Mouse (Mus musculus): ENCODE results near the gene Fads3. TPM values are rescaled to one million over a fixed set of nuclear protein-coding genes. Genes with fewer than 3 reads are reported as not detected.

Gene Fads3
- polyA plus RNA-seq, 1 experiment from 2014 or later: 6.2 TPM

GRCm38 (mm10) chr19:10033211-10033973 lies 8.0 kb upstream of the Fads3 start:
- no peaks in the 10 kb centered on the region for H3K36me3 ChIP-seq (ENCODE audit: control insufficient read depth, insufficient read depth, low read length)
- no peaks in the 10 kb centered on the region for H3K4me1 ChIP-seq (ENCODE audit: control insufficient read depth, insufficient read depth, low read length)
- 41% methylated on average over 8 of the region's 8 CpGs for WGBS
- no peak overlapping the region for H3K4me3 ChIP-seq (ENCODE audit: low read depth, low read length)
- H3K27ac ChIP-seq (ENCODE audit: low read depth, low read length): no peak overlapping the region
- no peaks in the 10 kb centered on the region for H3K27me3 ChIP-seq (ENCODE audit: control insufficient read depth, insufficient read depth, low read length)
- peak; percentile 57 for DNase-seq (ENCODE audit: low spot score)
- no peak overlapping the region for H3K4me2 ChIP-seq (ENCODE audit: low read depth)
- no peaks in the 10 kb centered on the region for H3K9me3 ChIP-seq (ENCODE audit: control insufficient read depth, low read length)
- no peak overlapping the region for H3K9ac ChIP-seq (ENCODE audit: low read length)
- ATAC-seq (ENCODE audit: insufficient read depth, low FRiP score, low TSS enrichment): peak; percentile 49; the same call in 1 of the 2 replicates

DNA sequence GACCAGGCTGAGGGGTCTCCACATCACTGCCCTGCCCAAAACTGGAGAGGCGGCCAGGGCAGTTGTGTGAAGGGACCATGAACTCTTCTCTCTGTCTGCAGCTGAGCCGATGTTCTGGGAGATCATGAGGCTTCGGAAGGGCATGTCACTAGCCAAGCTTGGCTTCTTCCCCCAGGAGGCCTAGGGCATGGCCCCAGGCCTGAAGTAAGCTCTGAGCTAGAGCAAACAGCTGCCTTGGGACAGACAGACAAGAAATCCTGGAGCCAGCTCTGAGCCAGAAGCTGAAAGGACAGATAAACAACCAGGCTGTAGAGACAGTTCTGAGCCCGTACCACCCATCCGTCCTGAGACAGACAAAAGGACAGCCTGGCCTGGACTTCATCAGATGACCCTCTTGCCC lies 7.0 kb upstream of the Fads3 start:
- no peak overlapping the region for H3K4me2 ChIP-seq (ENCODE audit: low read depth)
- 92% methylated on average over 5 of the region's 5 CpGs for WGBS
- no peaks in the 10 kb centered on the region for H3K27me3 ChIP-seq (ENCODE audit: control insufficient read depth, insufficient read depth, low read length)
- DNase-seq (ENCODE audit: low spot score) (no peak), ATAC-seq (ENCODE audit: insufficient read depth, low FRiP score, low TSS enrichment) (no peak)
- no peaks in the 10 kb centered on the region for H3K4me1 ChIP-seq (ENCODE audit: control insufficient read depth, insufficient read depth, low read length)
- H3K9ac ChIP-seq (ENCODE audit: low read length): no peak overlapping the region
- no peak overlapping the region for H3K27ac ChIP-seq (ENCODE audit: low read depth, low read length)
- no peak overlapping the region for H3K4me3 ChIP-seq (ENCODE audit: low read depth, low read length)
- H3K9me3 ChIP-seq (ENCODE audit: control insufficient read depth, low read length): no peaks in the 10 kb centered on the region
- H3K36me3 ChIP-seq (ENCODE audit: control insufficient read depth, insufficient read depth, low read length): no peaks in the 10 kb centered on the region

DNA sequence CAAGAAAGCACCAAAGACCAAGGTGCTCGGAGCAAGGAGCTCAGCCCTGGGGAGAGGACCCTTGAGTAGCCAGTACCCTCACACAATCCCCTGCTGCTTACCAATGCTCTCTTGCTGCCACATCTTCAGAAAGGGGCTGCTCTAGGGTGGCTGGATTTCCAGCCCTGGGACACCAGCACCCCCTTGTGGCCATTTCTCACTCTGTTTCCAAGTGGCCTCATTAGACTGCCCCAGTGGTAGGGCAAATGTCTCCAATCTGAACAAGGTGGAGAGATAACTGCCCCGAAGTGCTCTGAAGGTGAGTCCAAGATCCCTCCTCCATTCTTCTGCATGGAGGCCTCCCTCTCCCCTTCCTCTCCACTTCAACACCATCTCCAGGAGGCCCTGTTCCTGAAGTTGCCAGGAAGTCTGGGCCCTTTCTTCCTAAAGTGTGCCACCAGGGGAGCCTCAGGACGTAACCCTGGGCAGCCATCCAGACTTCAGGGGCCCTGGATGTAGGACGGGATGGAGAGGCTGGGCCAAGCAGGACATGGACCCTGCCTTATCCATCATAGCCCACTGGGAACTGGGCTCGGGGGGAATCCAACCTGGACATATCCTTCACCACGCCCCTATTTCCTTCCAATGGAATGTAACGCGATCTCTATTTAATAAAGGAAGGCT lies 6.5 kb upstream of the Fads3 start:
- Histone ChIP-seq H3K27me3 (ENCODE audit: control insufficient read depth, insufficient read depth, low read length) (no peaks in the 10 kb centered on the region), H3K36me3 (ENCODE audit: control insufficient read depth, insufficient read depth, low read length) (no peaks in the 10 kb centered on the region), H3K27ac (ENCODE audit: low read depth, low read length) (no peak overlapping the region), H3K9ac (ENCODE audit: low read length) (no peak overlapping the region), H3K4me2 (ENCODE audit: low read depth) (no peak overlapping the region), H3K9me3 (ENCODE audit: control insufficient read depth, low read length) (no peaks in the 10 kb centered on the region), H3K4me3 (ENCODE audit: low read depth, low read length) (no peak overlapping the region), H3K4me1 (ENCODE audit: control insufficient read depth, insufficient read depth, low read length) (no peaks in the 10 kb centered on the region)
- 66% methylated on average over 8 of the region's 8 CpGs for WGBS
- peak; percentile 84 for DNase-seq (ENCODE audit: low spot score)
- peak; percentile 79 for ATAC-seq (ENCODE audit: insufficient read depth, low FRiP score, low TSS enrichment)

- no peaks in the 10 kb centered on the region for H3K36me3 ChIP-seq (ENCODE audit: control insufficient read depth, insufficient read depth, low read length)
- H3K27me3 ChIP-seq (ENCODE audit: control insufficient read depth, insufficient read depth, low read length): no peaks in the 10 kb centered on the region
- H3K4me3 ChIP-seq (ENCODE audit: low read depth, low read length): no peak overlapping the region
- ATAC-seq (ENCODE audit: insufficient read depth, low FRiP score, low TSS enrichment) (no peak), DNase-seq (ENCODE audit: low spot score) (no peak)
- no peaks in the 10 kb centered on the region for H3K9me3 ChIP-seq (ENCODE audit: control insufficient read depth, low read length)
- peaks cover 7% of the 10 kb centered on the region; the same call in 1 of the 2 replicates for H3K4me1 ChIP-seq (ENCODE audit: control insufficient read depth, insufficient read depth, low read length)
- 67% methylated on average over 2 of the region's 2 CpGs for WGBS
- H3K4me2 ChIP-seq (ENCODE audit: low read depth): no peak overlapping the region
- no peak overlapping the region for H3K27ac ChIP-seq (ENCODE audit: low read depth, low read length)
- no peak overlapping the region for H3K9ac ChIP-seq (ENCODE audit: low read length)
Measured at GRCm38 (mm10) chr19:10037534-10037933, 3.8 kb upstream of the Fads3 start.

GRCm38 (mm10) chr19:10038364-10038763 lies 3.0 kb upstream of the Fads3 start:
- Histone ChIP-seq H3K4me1 (ENCODE audit: control insufficient read depth, insufficient read depth, low read length) (peaks cover 7% of the 10 kb centered on the region; the same call in 1 of the 2 replicates), H3K27me3 (ENCODE audit: control insufficient read depth, insufficient read depth, low read length) (no peaks in the 10 kb centered on the region), H3K4me3 (ENCODE audit: low read depth, low read length) (no peak overlapping the region), H3K27ac (ENCODE audit: low read depth, low read length) (no peak overlapping the region), H3K4me2 (ENCODE audit: low read depth) (no peak overlapping the region), H3K9ac (ENCODE audit: low read length) (no peak overlapping the region), H3K9me3 (ENCODE audit: control insufficient read depth, low read length) (no peaks in the 10 kb centered on the region), H3K36me3 (ENCODE audit: control insufficient read depth, insufficient read depth, low read length) (no peaks in the 10 kb centered on the region)
- WGBS: 91% methylated on average over 3 of the region's 3 CpGs
- ATAC-seq (ENCODE audit: insufficient read depth, low FRiP score, low TSS enrichment): no peak
- no peak for DNase-seq (ENCODE audit: low spot score)

DNA sequence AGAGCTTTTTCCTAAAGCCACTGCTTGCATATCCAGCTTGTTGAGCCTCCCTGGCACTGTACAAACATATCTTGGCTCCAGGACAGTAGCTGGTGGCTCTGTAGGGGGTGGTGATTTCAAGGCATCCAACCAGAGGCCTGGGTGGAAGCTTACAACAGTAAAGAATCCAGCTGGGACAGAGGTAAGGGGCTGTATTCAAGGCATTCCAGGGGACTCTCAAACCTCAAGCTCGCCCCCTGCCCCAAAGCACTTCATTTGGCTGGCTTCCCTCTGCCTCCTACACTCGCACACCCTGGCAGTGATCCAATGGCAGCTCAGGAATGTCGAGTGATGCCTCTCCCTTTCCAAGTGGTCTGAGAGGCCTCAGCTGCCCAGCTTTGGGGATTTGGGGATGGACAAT lies 2.5 kb upstream of the Fads3 start:
- H3K4me2 ChIP-seq (ENCODE audit: low read depth): no peak overlapping the region
- H3K4me1 ChIP-seq (ENCODE audit: control insufficient read depth, insufficient read depth, low read length): peaks cover 7% of the 10 kb centered on the region; the same call in 1 of the 2 replicates
- ATAC-seq (ENCODE audit: insufficient read depth, low FRiP score, low TSS enrichment) (no peak), DNase-seq (ENCODE audit: low spot score) (no peak)
- H3K36me3 ChIP-seq (ENCODE audit: control insufficient read depth, insufficient read depth, low read length): no peaks in the 10 kb centered on the region
- H3K9ac ChIP-seq (ENCODE audit: low read length): no peak overlapping the region
- H3K4me3 ChIP-seq (ENCODE audit: low read depth, low read length): no peak overlapping the region
- H3K27me3 ChIP-seq (ENCODE audit: control insufficient read depth, insufficient read depth, low read length): no peaks in the 10 kb centered on the region
- no peak overlapping the region for H3K27ac ChIP-seq (ENCODE audit: low read depth, low read length)
- H3K9me3 ChIP-seq (ENCODE audit: control insufficient read depth, low read length): no peaks in the 10 kb centered on the region
- 58% methylated on average over 3 of the region's 3 CpGs for WGBS

DNA sequence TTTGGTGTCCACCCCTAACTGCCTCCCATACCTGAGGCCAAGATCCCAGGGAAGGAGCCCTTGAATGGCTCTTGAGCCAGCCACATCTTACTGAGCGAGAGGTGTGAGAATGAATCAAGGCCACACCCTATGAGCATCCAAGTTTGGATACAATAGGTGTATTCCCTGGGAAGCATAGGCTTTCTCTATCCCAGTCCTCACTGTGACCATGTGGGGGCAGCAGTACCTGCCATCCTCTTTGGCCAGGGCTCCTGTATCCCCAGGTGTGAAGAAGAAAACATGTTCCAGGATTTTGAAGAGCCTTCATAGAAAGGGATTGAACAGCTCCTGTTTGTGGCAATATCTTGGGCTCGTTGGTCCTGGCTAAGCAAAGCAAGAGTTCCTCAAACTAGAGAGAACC lies 1.8 kb upstream of the Fads3 start:
- no peaks in the 10 kb centered on the region for H3K27me3 ChIP-seq (ENCODE audit: control insufficient read depth, insufficient read depth, low read length)
- no peak overlapping the region for H3K9ac ChIP-seq (ENCODE audit: low read length)
- H3K9me3 ChIP-seq (ENCODE audit: control insufficient read depth, low read length): no peaks in the 10 kb centered on the region
- no peak overlapping the region for H3K27ac ChIP-seq (ENCODE audit: low read depth, low read length)
- no peak overlapping the region for H3K4me2 ChIP-seq (ENCODE audit: low read depth)
- no peak overlapping the region for H3K4me3 ChIP-seq (ENCODE audit: low read depth, low read length)
- H3K4me1 ChIP-seq (ENCODE audit: control insufficient read depth, insufficient read depth, low read length): peaks cover 7% of the 10 kb centered on the region; the same call in 1 of the 2 replicates
- ATAC-seq (ENCODE audit: insufficient read depth, low FRiP score, low TSS enrichment) (no peak), DNase-seq (ENCODE audit: low spot score) (no peak)
- 92% methylated on average over 2 of the region's 2 CpGs for WGBS
- no peaks in the 10 kb centered on the region for H3K36me3 ChIP-seq (ENCODE audit: control insufficient read depth, insufficient read depth, low read length)

GRCm38 (mm10) chr19:10040866-10041387 lies 442 bp upstream of the Fads3 start:
- Histone ChIP-seq H3K9ac (ENCODE audit: low read length) (peak overlapping the region; percentile 63), H3K36me3 (ENCODE audit: control insufficient read depth, insufficient read depth, low read length) (no peaks in the 10 kb centered on the region), H3K4me1 (ENCODE audit: control insufficient read depth, insufficient read depth, low read length) (peaks cover 7% of the 10 kb centered on the region; the same call in 1 of the 2 replicates), H3K9me3 (ENCODE audit: control insufficient read depth, low read length) (no peaks in the 10 kb centered on the region), H3K4me2 (ENCODE audit: low read depth) (peak overlapping the region; percentile 99), H3K27me3 (ENCODE audit: control insufficient read depth, insufficient read depth, low read length) (no peaks in the 10 kb centered on the region), H3K4me3 (ENCODE audit: low read depth, low read length) (peak overlapping the region; percentile 59), H3K27ac (ENCODE audit: low read depth, low read length) (no peak overlapping the region)
- DNase-seq (ENCODE audit: low spot score): no peak
- ATAC-seq (ENCODE audit: insufficient read depth, low FRiP score, low TSS enrichment): no peak; the same call in none of the 2 replicates
- WGBS: 5% methylated on average over 20 of the region's 20 CpGs
